Mouse (Mus musculus) embryonic fibroblast, embryonic 13.5 days (primary cell): ENCODE measurements around the gene Edem3.

Experiments
- CTCF ChIP-seq: IDR thresholded peaks from 2 replicates; pipeline ENCODE4 v1.5.1; 2011; ENCODE audit warnings: mild to moderate bottlenecking, control low read depth, low read length, moderate library complexity, borderline replicate concordance; ENCODE audit not compliant: insufficient read depth
- POLR2A ChIP-seq: IDR thresholded peaks from 2 replicates; pipeline ENCODE4 v1.6.1; 2011; ENCODE audit warnings: low read depth, mild to moderate bottlenecking, control low read depth, low read length, moderate library complexity

GRCm38 (mm10) chr1:151807286-151807685 lies 52.1 kb downstream of the Edem3 start:
- TF ChIP-seq POLR2A: no peak
- TF ChIP-seq CTCF: no peak
